Mouse (Mus musculus) brain, adult 10 weeks (tissue): ENCODE data around the gene Olfr1500. TPM values are rescaled to one million over a fixed set of nuclear protein-coding genes. Genes with fewer than 3 reads are reported as not detected.

Experiments used
- polyA plus RNA-seq: library from polyadenylated mRNA; stranded (reverse); fragments of 350-450 nt; fragmentation: Illumina TruSeq; extraction: RNeasy Lipid Tissue Mini Kit (QIAGEN cat#74804); gene quantifications from one replicate; pipeline ENCODE4 v1.2.3, GENCODE M21; 2015; ENCODE audit warnings: low read depth, low replicate concordance

The Olfr1500 gene
- not detected for polyA plus RNA-seq

GRCm38 (mm10) chr19:13830388-13830787 is at the start of gene Olfr1500:
TSS of gene Olfr1500 (minus strand) at chr19:13830488.

GRCm38 (mm10) chr19:13861495-13861894 is 31.2 kb upstream of the Olfr1500 start, which contains the start of gene Olfr1502:
TSS of gene Olfr1502 (plus strand) at chr19:13861795.

GRCm38 (mm10) chr19:13850592-13850991 is 20.3 kb upstream of the Olfr1500 start, which contains the start of gene Olfr1501:
TSS of gene Olfr1501 (minus strand) at chr19:13850692.

GRCm38 (mm10) chr19:13819347-13819746 is 10.9 kb downstream of the Olfr1500 start, which contains the start of gene Olfr1499:
TSS of gene Olfr1499 (minus strand) at chr19:13819447.

GRCm38 (mm10) chr19:13798102-13798501 is 32.2 kb downstream of the Olfr1500 start, which contains the start of gene Olfr1497:
TSS of gene Olfr1497 (minus strand) at chr19:13798202.

GRCm38 (mm10) chr19:13777578-13777977 is 52.7 kb downstream of the Olfr1500 start, which contains the start of gene Olfr1496:
TSS of gene Olfr1496 (plus strand) at chr19:13777878.

Other genes starting within 250 kb of the Olfr1500 start
- gene Olfr1484, start 247.0 kb downstream of the Olfr1500 start, polyA plus RNA-seq = not detected
- gene Olfr1487, start 213.1 kb downstream of the Olfr1500 start, polyA plus RNA-seq = not detected
- not detected for gene Olfr1489, start 198.9 kb downstream of the Olfr1500 start, polyA plus RNA-seq
- gene Olfr1490, start 179.4 kb downstream of the Olfr1500 start, polyA plus RNA-seq = not detected
- gene Olfr1491, start 133.2 kb downstream of the Olfr1500 start, polyA plus RNA-seq = not detected
- not detected for gene Olfr1493-ps1, start 107.2 kb downstream of the Olfr1500 start, polyA plus RNA-seq
- not detected for gene Olfr1494, start 90.8 kb downstream of the Olfr1500 start, polyA plus RNA-seq
- gene Olfr1495, start 65.9 kb downstream of the Olfr1500 start, polyA plus RNA-seq = not detected
- not detected for gene Olfr1496, start 52.6 kb downstream of the Olfr1500 start, polyA plus RNA-seq
- not detected for gene Olfr1497, start 32.3 kb downstream of the Olfr1500 start, polyA plus RNA-seq
- gene Olfr1499, start 11.0 kb downstream of the Olfr1500 start, polyA plus RNA-seq = not detected
- gene Olfr1501, start 20.2 kb upstream of the Olfr1500 start, polyA plus RNA-seq = not detected
- not detected for gene Olfr1502, start 31.3 kb upstream of the Olfr1500 start, polyA plus RNA-seq
- gene Olfr1504, start 67.4 kb upstream of the Olfr1500 start, polyA plus RNA-seq = not detected
- not detected for gene Olfr1505, start 83.0 kb upstream of the Olfr1500 start, polyA plus RNA-seq